Mouse (Mus musculus) ES-Bruce4 (cell line): ENCODE results near the gene Wwc1. TPM values are rescaled to one million over a fixed set of nuclear protein-coding genes. Genes with fewer than 3 reads are reported as not detected.

Experiments
- H3K27ac ChIP-seq: 2 replicates; pipeline ENCODE4 v1.5.1; 2012; ENCODE audit warnings: low read length, inconsistent platforms; ENCODE audit not compliant: insufficient read depth
- H3K27me3 ChIP-seq: 2 replicates; pipeline ENCODE4 v1.6.1; 2012; ENCODE audit warnings: mild to moderate bottlenecking, low read length, inconsistent platforms; ENCODE audit not compliant: control insufficient read depth, poor library complexity, insufficient read depth, severe bottlenecking
- H3K36me3 ChIP-seq: 2 replicates; pipeline ENCODE4 v1.6.1; 2012; ENCODE audit warnings: inconsistent platforms, mild to moderate bottlenecking, low read length, moderate library complexity; ENCODE audit not compliant: control insufficient read depth, poor library complexity, insufficient read depth, severe bottlenecking
- H3K4me1 ChIP-seq: one replicate; pipeline ENCODE4 v1.8.1; 2011; ENCODE audit warnings: low read length; ENCODE audit not compliant: control insufficient read depth, insufficient read depth
- H3K4me3 ChIP-seq: 2 replicates; pipeline ENCODE4 v1.5.1; 2011; ENCODE audit warnings: low read depth, mild to moderate bottlenecking, low read length
- H3K9ac ChIP-seq: 2 replicates; pipeline ENCODE4 v1.6.1; 2012; ENCODE audit warnings: low read depth, mild to moderate bottlenecking, inconsistent platforms; ENCODE audit not compliant: poor library complexity, severe bottlenecking
- H3K9me3 ChIP-seq: replicated peaks from 2 replicates; pipeline ENCODE4 v1.6.1; 2012; ENCODE audit warnings: mild to moderate bottlenecking, low read length, inconsistent platforms; ENCODE audit not compliant: control insufficient read depth, poor library complexity, insufficient read depth, severe bottlenecking
- CTCF ChIP-seq: IDR thresholded peaks from one replicate; pipeline ENCODE4 v1.8.1; 2011; ENCODE audit warnings: low read depth, low read length
- EP300 ChIP-seq: IDR thresholded peaks from 2 replicates; pipeline ENCODE4 v1.6.1; 2011; ENCODE audit warnings: low read depth, low read length; ENCODE audit not compliant: insufficient read depth
- POLR2A ChIP-seq: IDR thresholded peaks from one replicate; pipeline ENCODE4 v1.8.1; 2011; ENCODE audit warnings: low read length; ENCODE audit not compliant: insufficient read depth
- polyA plus RNA-seq: library from polyadenylated mRNA; stranded (reverse); fragments of >200 nt; gene quantifications from 2 replicates; pipeline ENCODE4 v1.2.4, GENCODE M21; 2011; ENCODE audit warnings: low read depth; ENCODE audit not compliant: missing spikeins, insufficient read depth, insufficient read length

The Wwc1 gene
- polyA plus RNA-seq, 1 experiment = 48.4 TPM

- no peaks in the 10 kb centered on the region for H3K9me3 ChIP-seq
- no peak overlapping the region for H3K9ac ChIP-seq
- peaks cover 16% of the 10 kb centered on the region for H3K4me1 ChIP-seq
- H3K27me3 ChIP-seq = no peaks in the 10 kb centered on the region
- TF ChIP-seq CTCF (no peak), EP300 (0 out of 2 replicates have a peak, but pooled peaks have one; percentile 50), POLR2A (no peak)
- peak overlapping the region; percentile 55 for H3K27ac ChIP-seq
- no peak overlapping the region for H3K4me3 ChIP-seq
- H3K36me3 ChIP-seq = no peaks in the 10 kb centered on the region
Measured at GRCm38 (mm10) chr11:35933402-35934085, 46.8 kb downstream of the Wwc1 start.

DNA sequence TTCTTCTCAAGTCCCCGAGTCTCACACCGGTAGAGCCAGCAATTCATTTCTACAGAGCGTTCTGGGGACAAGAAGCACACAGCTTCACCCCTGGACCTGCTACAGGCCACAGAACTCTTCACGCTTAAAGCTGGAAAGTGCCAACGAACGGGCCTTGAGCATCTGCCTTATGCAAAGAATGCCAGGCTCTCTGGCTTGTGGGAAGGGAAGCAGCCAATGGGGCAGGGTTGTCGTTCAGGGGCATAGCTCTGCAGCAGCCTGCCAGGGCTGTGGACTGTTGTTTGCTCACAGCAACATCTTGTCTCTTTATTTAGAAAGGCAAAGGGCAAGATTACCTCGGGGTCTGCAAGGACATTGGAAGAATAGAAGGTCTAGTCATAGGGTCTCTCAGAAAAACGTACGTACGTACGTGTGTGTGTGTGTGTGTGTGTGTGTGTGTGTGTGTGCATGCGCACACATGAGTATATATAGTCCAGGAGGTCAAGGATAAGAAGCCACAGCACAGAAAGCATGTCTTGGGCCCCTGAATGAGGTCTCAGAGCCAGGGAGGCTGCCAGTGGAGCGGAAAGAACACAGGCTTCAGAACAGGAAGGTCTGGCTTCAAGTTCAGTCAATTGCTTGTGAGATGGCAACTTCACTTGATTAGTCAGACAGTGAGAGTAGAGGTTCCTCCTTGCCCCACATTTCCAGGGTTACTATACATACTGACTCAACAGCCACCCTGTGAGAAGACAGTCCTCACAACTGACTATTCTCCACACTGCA, 48.0 kb downstream of the Wwc1 start:
- H3K4me1 ChIP-seq = peaks cover 16% of the 10 kb centered on the region
- no peak for TF ChIP-seq POLR2A
- no peak for TF ChIP-seq CTCF
- no peak for TF ChIP-seq EP300
- H3K27me3 ChIP-seq = no peaks in the 10 kb centered on the region
- H3K9me3 ChIP-seq = no peaks in the 10 kb centered on the region
- no peaks in the 10 kb centered on the region for H3K36me3 ChIP-seq
- H3K9ac ChIP-seq = no peak overlapping the region
- no peak overlapping the region for H3K27ac ChIP-seq
- H3K4me3 ChIP-seq = no peak overlapping the region

- Histone ChIP-seq H3K9me3 (no peaks in the 10 kb centered on the region), H3K4me1 (peaks cover 15% of the 10 kb centered on the region), H3K27me3 (no peaks in the 10 kb centered on the region), H3K4me3 (no peak overlapping the region), H3K9ac (no peak overlapping the region), H3K27ac (peak overlapping the region; percentile 73), H3K36me3 (no peaks in the 10 kb centered on the region)
- TF ChIP-seq POLR2A = no peak
- 0 out of 2 replicates have a peak, but pooled peaks have one; percentile 26 for TF ChIP-seq EP300
Measured at GRCm38 (mm10) chr11:35930511-35931060, 49.7 kb downstream of the Wwc1 start.

GRCm38 (mm10) chr11:35928453-35928852, 51.9 kb downstream of the Wwc1 start:
- H3K36me3 ChIP-seq = no peaks in the 10 kb centered on the region
- H3K9ac ChIP-seq = no peak overlapping the region
- no peak overlapping the region for H3K4me3 ChIP-seq
- H3K9me3 ChIP-seq = no peaks in the 10 kb centered on the region
- H3K27me3 ChIP-seq = no peaks in the 10 kb centered on the region
- TF ChIP-seq CTCF (no peak), POLR2A (no peak), EP300 (no peak)
- peaks cover 12% of the 10 kb centered on the region for H3K4me1 ChIP-seq
- H3K27ac ChIP-seq = no peak overlapping the region

- Histone ChIP-seq H3K27ac (no peak overlapping the region), H3K36me3 (no peaks in the 10 kb centered on the region), H3K9me3 (no peaks in the 10 kb centered on the region), H3K27me3 (no peaks in the 10 kb centered on the region), H3K4me3 (no peak overlapping the region), H3K9ac (no peak overlapping the region), H3K4me1 (peaks cover 14% of the 10 kb centered on the region)
- TF ChIP-seq EP300 (no peak), POLR2A (no peak), CTCF (no peak)
Measured at GRCm38 (mm10) chr11:35927309-35927708, 53.0 kb downstream of the Wwc1 start.
